Mouse (Mus musculus) limb, embryonic 15.5 days (tissue): ENCODE data around the gene Bmp8a. TPM values are rescaled to one million over a fixed set of nuclear protein-coding genes. Genes with fewer than 3 reads are reported as not detected.
A peak's percentile ranks its signal among the peaks of the same experiment; 100 is the strongest.

ENCODE experiments used
- ATAC-seq: fragments of 200-750 bp; cut with Nextera tagmentation; 2 replicates; pipeline ENCODE4 v1.8.0; 2017; ENCODE audit warnings: low read depth, moderate TSS enrichment; ENCODE audit not compliant: insufficient number of reproducible peaks, low FRiP score, low TSS enrichment
- H3K27ac ChIP-seq: fragments of 300-500 bp; sonication (generic); 2 replicates; pipeline ENCODE4 v1.5.1; 2015; ENCODE audit warnings: moderate library complexity, mild to moderate bottlenecking, inconsistent platforms
- H3K27me3 ChIP-seq: fragments of 300-500 bp; sonication (generic); 2 replicates; pipeline ENCODE4 v1.6.1; 2015; ENCODE audit warnings: inconsistent platforms
- H3K36me3 ChIP-seq: fragments of 300-500 bp; sonication (generic); 2 replicates; pipeline ENCODE4 v1.6.1; 2015; ENCODE audit warnings: inconsistent platforms
- H3K4me1 ChIP-seq: fragments of 300-500 bp; sonication (generic); 2 replicates; pipeline ENCODE4 v1.6.1; 2015; ENCODE audit warnings: inconsistent platforms
- H3K4me2 ChIP-seq: fragments of 300-500 bp; sonication (generic); 2 replicates; pipeline ENCODE4 v1.6.1; 2015; ENCODE audit warnings: mild to moderate bottlenecking, inconsistent platforms
- H3K4me3 ChIP-seq: fragments of 300-500 bp; sonication (generic); 2 replicates; pipeline ENCODE4 v1.5.1; 2015; ENCODE audit warnings: mild to moderate bottlenecking, inconsistent platforms
- H3K9ac ChIP-seq: fragments of 300-500 bp; sonication (generic); 2 replicates; pipeline ENCODE4 v1.6.1; 2015; ENCODE audit warnings: inconsistent platforms
- H3K9me3 ChIP-seq: fragments of 300-500 bp; sonication (generic); 2 replicates; pipeline ENCODE4 v1.6.1; 2016; ENCODE audit warnings: inconsistent platforms
- WGBS: fragments of 180-500 bp; shearing (Covaris S2); methylation state at CpG from one replicate; pipeline ENCODE4 v1.1.7; 2015; 5-methylcytosine and 5-hydroxymethylcytosine counted together
- polyA plus RNA-seq: library from polyadenylated mRNA; unstranded; fragments of >200 nt; fragmentation: Nextera tagmentation; extraction: Ambion mirVana; gene quantifications from 2 replicates; pipeline ENCODE4 v1.2.1, GENCODE M21; 2015

Bmp8a gene
- 6.3 and 7.2 TPM in 2 replicates for polyA plus RNA-seq

DNA sequence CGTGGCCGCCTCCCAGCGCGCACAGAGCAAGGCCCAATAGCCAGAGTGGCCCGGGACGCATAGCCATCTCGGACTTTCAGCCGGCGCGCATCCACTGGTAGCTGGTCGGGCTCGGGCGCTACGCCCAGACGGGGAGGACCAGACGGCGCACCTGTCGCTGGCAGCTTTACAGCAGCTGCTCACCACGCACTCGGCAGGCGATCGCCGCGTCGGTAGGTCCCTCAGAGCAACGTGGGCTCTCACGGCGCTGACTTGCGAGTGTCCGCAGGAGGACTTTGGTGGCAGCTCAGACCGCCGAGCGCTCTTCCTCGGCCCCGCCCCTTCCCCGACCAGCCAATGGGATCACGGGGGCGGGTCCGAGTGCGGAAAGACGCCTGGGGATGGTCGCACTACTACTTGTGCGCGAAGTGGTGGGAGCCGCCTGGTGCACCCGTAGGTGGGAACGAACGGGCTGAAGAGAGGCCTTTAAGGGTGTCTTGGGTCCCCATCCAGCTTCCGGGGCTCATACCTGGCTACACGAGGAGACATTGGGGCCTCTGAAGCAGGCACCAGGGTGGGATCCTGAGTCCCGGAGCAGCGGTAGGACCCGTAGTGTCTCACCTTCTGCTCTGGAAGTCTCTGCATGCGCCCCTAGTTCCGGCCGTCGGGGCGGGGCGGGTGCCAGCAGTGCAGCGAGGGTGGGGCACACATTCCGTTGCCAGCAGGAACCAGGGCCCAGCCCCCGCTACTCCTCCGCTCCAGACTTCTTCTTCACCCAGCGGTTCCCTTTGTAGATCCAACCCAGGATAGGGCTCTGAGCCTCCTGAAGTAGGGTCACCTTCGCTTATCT lies at the start of gene Bmp8a:
TSS of gene Bmp8a (minus strand) at position 611 of the 829 bp plus-strand sequence.
- WGBS, result under 1% methylated on average over 65 of the region's 65 CpGs
- no peaks in the 10 kb centered on the region for H3K36me3 ChIP-seq
- H3K27me3 ChIP-seq, result peaks cover 46% of the 10 kb centered on the region
- peak within 1 kb of the TSS; percentile 82 for H3K4me2 ChIP-seq
- H3K4me1 ChIP-seq, result peaks cover 15% of the 10 kb centered on the region
- no peak within 1 kb of the TSS for H3K9ac ChIP-seq
- H3K4me3 ChIP-seq, result peak within 1 kb of the TSS; percentile 51
- H3K27ac ChIP-seq, result no peak within 1 kb of the TSS
- no peaks in the 10 kb centered on the region for H3K9me3 ChIP-seq
- peak; percentile 78 for ATAC-seq

DNA sequence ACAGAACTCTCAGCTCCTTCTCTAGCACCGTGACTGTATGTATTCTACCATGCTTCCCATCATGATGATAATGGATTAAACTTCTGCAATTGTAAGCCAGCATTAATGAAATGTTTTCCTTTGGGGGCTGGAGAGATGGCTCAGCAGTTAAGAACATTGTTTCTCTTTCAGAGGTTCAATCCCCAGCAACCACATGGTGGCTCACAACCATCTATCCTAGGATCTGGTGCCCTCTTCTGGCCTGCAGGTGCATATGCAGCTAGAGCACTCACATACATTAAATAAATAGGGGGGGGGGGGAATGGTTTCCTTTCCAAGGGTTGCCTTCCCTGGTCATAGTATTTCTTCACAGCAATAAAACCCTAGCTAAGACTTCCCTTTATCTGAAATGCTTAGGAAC lies 49.1 kb upstream of the Bmp8a start:
- no peak overlapping the region for H3K9ac ChIP-seq
- H3K9me3 ChIP-seq, result no peaks in the 10 kb centered on the region
- no peak overlapping the region for H3K27ac ChIP-seq
- no peaks in the 10 kb centered on the region for H3K4me1 ChIP-seq
- peaks cover 83% of the 10 kb centered on the region for H3K36me3 ChIP-seq
- H3K4me2 ChIP-seq, result no peak overlapping the region
- no peak for ATAC-seq
- no peaks in the 10 kb centered on the region for H3K27me3 ChIP-seq
- WGBS, result 95% methylated on average over 1 of the region's 1 CpGs
- no peak overlapping the region for H3K4me3 ChIP-seq

DNA sequence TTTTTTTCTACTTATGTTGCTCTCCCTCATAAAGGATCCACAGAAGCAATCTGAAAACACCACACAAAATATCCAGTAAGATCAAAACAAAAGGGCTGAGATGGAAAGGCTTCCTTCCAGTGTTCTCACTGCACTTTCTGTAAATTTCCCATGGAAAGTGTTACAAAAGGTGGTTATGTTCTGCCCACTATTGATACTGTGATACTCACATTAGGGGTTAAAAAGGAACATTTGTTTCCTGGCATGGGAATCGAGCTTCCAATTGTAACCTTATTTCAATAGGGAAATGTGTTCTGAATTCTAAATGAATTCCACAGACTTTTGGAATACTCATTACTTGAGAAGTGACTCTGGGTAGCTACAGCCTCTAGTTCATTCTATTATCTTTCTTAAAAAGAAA lies 42.0 kb upstream of the Bmp8a start:
- Histone ChIP-seq H3K27me3 (no peaks in the 10 kb centered on the region), H3K9me3 (no peaks in the 10 kb centered on the region), H3K4me3 (no peak overlapping the region), H3K9ac (no peak overlapping the region), H3K4me1 (no peaks in the 10 kb centered on the region), H3K27ac (no peak overlapping the region), H3K4me2 (no peak overlapping the region), H3K36me3 (peaks cover 87% of the 10 kb centered on the region)
- no peak for ATAC-seq
- 68% methylated on average over 1 of the region's 1 CpGs for WGBS

GRCm38 (mm10) chr4:123383173-123383572 lies 40.1 kb upstream of the Bmp8a start:
- peaks cover 77% of the 10 kb centered on the region for H3K36me3 ChIP-seq
- H3K4me3 ChIP-seq, result no peak overlapping the region
- no peak overlapping the region for H3K27ac ChIP-seq
- H3K4me2 ChIP-seq, result no peak overlapping the region
- H3K4me1 ChIP-seq, result no peaks in the 10 kb centered on the region
- no peaks in the 10 kb centered on the region for H3K27me3 ChIP-seq
- WGBS, result 88% methylated on average over 7 of the region's 7 CpGs
- ATAC-seq, result no peak
- no peak overlapping the region for H3K9ac ChIP-seq
- H3K9me3 ChIP-seq, result no peaks in the 10 kb centered on the region

GRCm38 (mm10) chr4:123382051-123382450 lies 39.0 kb upstream of the Bmp8a start:
- no peak overlapping the region for H3K9ac ChIP-seq
- H3K9me3 ChIP-seq, result no peaks in the 10 kb centered on the region
- no peak for ATAC-seq
- no peaks in the 10 kb centered on the region for H3K4me1 ChIP-seq
- H3K36me3 ChIP-seq, result peaks cover 77% of the 10 kb centered on the region
- H3K4me2 ChIP-seq, result no peak overlapping the region
- H3K27me3 ChIP-seq, result no peaks in the 10 kb centered on the region
- no peak overlapping the region for H3K4me3 ChIP-seq
- 87% methylated on average over 4 of the region's 4 CpGs for WGBS
- H3K27ac ChIP-seq, result no peak overlapping the region

DNA sequence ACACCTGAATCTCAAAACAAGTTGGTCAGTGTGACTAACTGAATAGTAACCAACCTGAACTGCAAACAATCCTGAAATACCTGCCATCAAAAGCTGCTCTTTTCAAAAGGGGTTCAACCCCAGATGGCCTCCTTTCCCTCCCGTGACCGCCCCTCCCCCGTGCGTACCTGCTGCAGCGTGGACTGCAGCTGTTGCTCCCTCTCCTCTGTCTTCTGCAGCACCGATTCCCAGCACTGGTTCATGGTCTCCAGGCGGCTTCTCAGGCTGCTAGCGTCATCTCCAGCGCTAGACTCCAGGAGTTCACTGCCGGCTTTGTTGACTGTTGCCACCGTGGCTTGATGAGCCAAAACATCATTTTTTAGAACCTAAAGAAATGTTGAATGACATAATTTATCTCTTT lies 38.5 kb upstream of the Bmp8a start:
- Histone ChIP-seq H3K4me2 (no peak overlapping the region), H3K4me3 (no peak overlapping the region), H3K4me1 (no peaks in the 10 kb centered on the region), H3K9me3 (no peaks in the 10 kb centered on the region), H3K27me3 (no peaks in the 10 kb centered on the region), H3K27ac (no peak overlapping the region), H3K9ac (no peak overlapping the region), H3K36me3 (peaks cover 77% of the 10 kb centered on the region)
- WGBS, result 89% methylated on average over 11 of the region's 11 CpGs
- no peak for ATAC-seq

GRCm38 (mm10) chr4:123376031-123376430 lies 33.0 kb upstream of the Bmp8a start:
- Histone ChIP-seq H3K4me1 (no peaks in the 10 kb centered on the region), H3K4me3 (no peak overlapping the region), H3K27ac (no peak overlapping the region), H3K27me3 (no peaks in the 10 kb centered on the region), H3K9me3 (no peaks in the 10 kb centered on the region), H3K9ac (no peak overlapping the region), H3K4me2 (no peak overlapping the region), H3K36me3 (peaks cover 77% of the 10 kb centered on the region)
- no peak for ATAC-seq
- 86% methylated on average over 3 of the region's 3 CpGs for WGBS

- ATAC-seq, result no peak
- no peak overlapping the region for H3K9ac ChIP-seq
- H3K27ac ChIP-seq, result no peak overlapping the region
- H3K27me3 ChIP-seq, result no peaks in the 10 kb centered on the region
- H3K4me2 ChIP-seq, result no peak overlapping the region
- H3K4me3 ChIP-seq, result no peak overlapping the region
- H3K4me1 ChIP-seq, result no peaks in the 10 kb centered on the region
- peaks cover 85% of the 10 kb centered on the region for H3K36me3 ChIP-seq
- 93% methylated on average over 12 of the region's 12 CpGs for WGBS
- no peaks in the 10 kb centered on the region for H3K9me3 ChIP-seq
Observed at GRCm38 (mm10) chr4:123374316-123375008, 31.4 kb upstream of the Bmp8a start.

DNA sequence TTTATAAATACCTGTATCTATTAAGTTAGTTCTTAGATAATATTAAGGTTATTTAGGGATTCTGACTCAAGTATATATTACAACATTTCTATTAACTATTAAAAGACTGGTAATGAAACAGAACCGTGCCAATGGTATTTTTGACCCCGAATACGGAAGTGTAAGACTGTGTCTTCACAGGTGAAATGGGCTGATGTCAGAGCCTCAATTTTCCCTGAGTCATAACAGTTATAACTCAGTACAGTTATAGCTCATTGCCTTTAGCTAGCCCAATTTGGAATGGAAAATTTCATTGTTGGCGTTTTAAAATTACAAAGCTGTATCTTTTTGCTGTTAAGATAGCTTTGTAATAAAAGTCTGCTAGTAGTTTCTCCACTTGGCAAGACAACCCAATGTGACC lies 20.5 kb upstream of the Bmp8a start:
- Histone ChIP-seq H3K4me1 (no peaks in the 10 kb centered on the region), H3K9me3 (no peaks in the 10 kb centered on the region), H3K4me2 (no peak overlapping the region), H3K4me3 (no peak overlapping the region), H3K36me3 (peaks cover 82% of the 10 kb centered on the region), H3K9ac (no peak overlapping the region), H3K27me3 (no peaks in the 10 kb centered on the region), H3K27ac (no peak overlapping the region)
- no peak for ATAC-seq
- 92% methylated on average over 4 of the region's 4 CpGs for WGBS

- Histone ChIP-seq H3K4me2 (no peak overlapping the region), H3K9me3 (no peaks in the 10 kb centered on the region), H3K36me3 (peaks cover 76% of the 10 kb centered on the region), H3K9ac (no peak overlapping the region), H3K27ac (no peak overlapping the region), H3K27me3 (no peaks in the 10 kb centered on the region), H3K4me3 (no peak overlapping the region), H3K4me1 (no peaks in the 10 kb centered on the region)
- no peak for ATAC-seq
- WGBS, result 92% methylated on average over 12 of the region's 12 CpGs
Observed at GRCm38 (mm10) chr4:123360771-123361170, 17.7 kb upstream of the Bmp8a start.

DNA sequence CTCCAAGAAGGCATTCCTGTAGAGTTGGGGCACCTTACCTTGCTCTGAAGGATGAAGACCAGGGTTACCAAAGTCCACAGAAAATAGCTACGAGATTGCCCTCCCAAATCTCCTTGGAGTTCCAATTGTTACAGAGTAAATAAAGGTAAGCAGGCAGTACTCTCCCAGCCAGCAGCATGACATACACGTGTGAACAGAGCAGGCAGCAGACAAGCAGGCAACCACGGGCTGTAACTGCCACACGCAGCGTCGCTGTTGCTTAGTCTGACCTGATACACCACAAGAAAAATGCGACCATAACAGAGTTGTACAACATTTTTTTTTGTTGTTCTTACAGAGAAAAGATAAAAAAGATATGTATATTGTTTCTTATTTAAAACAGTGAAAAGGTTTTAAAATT lies 15.6 kb upstream of the Bmp8a start:
- H3K9me3 ChIP-seq, result no peaks in the 10 kb centered on the region
- no peaks in the 10 kb centered on the region for H3K27me3 ChIP-seq
- no peak overlapping the region for H3K27ac ChIP-seq
- no peaks in the 10 kb centered on the region for H3K4me1 ChIP-seq
- H3K9ac ChIP-seq, result no peak overlapping the region
- H3K36me3 ChIP-seq, result peaks cover 77% of the 10 kb centered on the region
- ATAC-seq, result no peak
- no peak overlapping the region for H3K4me3 ChIP-seq
- H3K4me2 ChIP-seq, result no peak overlapping the region
- 93% methylated on average over 7 of the region's 7 CpGs for WGBS

DNA sequence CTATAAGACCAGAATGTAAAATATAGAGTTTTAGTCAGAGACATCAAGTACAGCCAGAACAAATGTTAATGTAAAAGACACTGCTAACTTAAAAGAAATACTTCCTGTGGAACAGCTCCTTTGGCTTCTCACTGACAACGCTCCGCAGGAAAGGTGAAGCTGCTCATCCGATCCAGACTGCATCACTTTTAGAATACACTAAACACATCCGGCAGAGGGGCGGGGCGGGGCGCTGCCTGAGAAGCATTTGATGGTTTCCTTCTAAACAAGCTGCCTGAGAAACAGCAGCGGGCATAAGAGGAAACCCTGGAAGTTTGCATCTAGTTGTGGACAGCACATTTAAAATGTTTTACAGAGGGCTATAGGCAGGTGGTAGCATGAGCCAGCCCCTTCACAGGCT lies 12.9 kb upstream of the Bmp8a start:
- no peak for ATAC-seq
- H3K9ac ChIP-seq, result no peak overlapping the region
- H3K9me3 ChIP-seq, result no peaks in the 10 kb centered on the region
- H3K36me3 ChIP-seq, result peaks cover 79% of the 10 kb centered on the region
- H3K27ac ChIP-seq, result no peak overlapping the region
- no peak overlapping the region for H3K4me2 ChIP-seq
- no peaks in the 10 kb centered on the region for H3K4me1 ChIP-seq
- no peaks in the 10 kb centered on the region for H3K27me3 ChIP-seq
- WGBS, result 89% methylated on average over 8 of the region's 8 CpGs
- no peak overlapping the region for H3K4me3 ChIP-seq
